Mouse (Mus musculus) cerebellum, adult 2 months (tissue): Measurements from ENCODE around the gene Lrrc1.

Source experiments
- CTCF ChIP-seq: fragments of 200-500 bp; IDR thresholded peaks from 2 replicates; pipeline ENCODE4 v1.5.1; 2011; ENCODE audit warnings: low read depth, mild to moderate bottlenecking, control low read depth, low read length, moderate library complexity, borderline replicate concordance; ENCODE audit not compliant: insufficient read depth
- POLR2A ChIP-seq: fragments of 200-500 bp; IDR thresholded peaks from 2 replicates; pipeline ENCODE4 v1.6.1; 2011; ENCODE audit warnings: low read length, control low read depth, borderline replicate concordance; ENCODE audit not compliant: insufficient read depth

- no peak for TF ChIP-seq POLR2A
- no peak for TF ChIP-seq CTCF
Measured at GRCm38 (mm10) chr9:77512220-77512619, 32.5 kb downstream of the Lrrc1 start.
